Mouse (Mus musculus) midbrain, embryonic 15.5 days (tissue): ENCODE results near the gene Sptbn4. TPM values are rescaled to one million over a fixed set of nuclear protein-coding genes. Genes with fewer than 3 reads are reported as not detected.

Source experiments
- ATAC-seq: fragments of 200-750 bp; cut with Nextera tagmentation; replicated peaks from 2 replicates; pipeline ENCODE4 v1.8.0; 2017; ENCODE audit warnings: moderate TSS enrichment
- H3K27ac ChIP-seq: fragments of 300-500 bp; sonication (generic); 2 replicates; pipeline ENCODE4 v1.5.1; 2015; ENCODE audit warnings: mild to moderate bottlenecking, inconsistent platforms
- H3K27me3 ChIP-seq: fragments of 300-500 bp; sonication (generic); replicated peaks from 2 replicates; pipeline ENCODE4 v1.6.1; 2015; ENCODE audit warnings: inconsistent platforms
- H3K36me3 ChIP-seq: fragments of 300-500 bp; sonication (generic); replicated peaks from 2 replicates; pipeline ENCODE4 v1.6.1; 2015; ENCODE audit warnings: inconsistent platforms
- H3K4me1 ChIP-seq: fragments of 300-500 bp; sonication (generic); 2 replicates; pipeline ENCODE4 v1.6.1; 2015; ENCODE audit warnings: inconsistent platforms
- H3K4me2 ChIP-seq: fragments of 300-500 bp; sonication (generic); 2 replicates; pipeline ENCODE4 v1.6.1; 2015; ENCODE audit warnings: inconsistent platforms, mild to moderate bottlenecking, moderate library complexity
- H3K4me3 ChIP-seq: fragments of 300-500 bp; sonication (generic); 2 replicates; pipeline ENCODE4 v1.5.1; 2015; ENCODE audit warnings: mild to moderate bottlenecking, inconsistent platforms
- H3K9ac ChIP-seq: fragments of 300-500 bp; sonication (generic); 2 replicates; pipeline ENCODE4 v1.6.1; 2015; ENCODE audit warnings: mild to moderate bottlenecking, inconsistent platforms
- H3K9me3 ChIP-seq: fragments of 300-500 bp; sonication (generic); 2 replicates; pipeline ENCODE4 v1.6.1; 2016; ENCODE audit warnings: inconsistent platforms
- WGBS: fragments of 180-500 bp; shearing (Covaris S2); methylation state at CpG from one replicate; pipeline ENCODE4 v1.1.7; 2015; ENCODE audit warnings: mixed read lengths; 5-methylcytosine and 5-hydroxymethylcytosine counted together
- polyA plus RNA-seq: library from polyadenylated mRNA; unstranded; fragments of >200 nt; fragmentation: Nextera tagmentation; extraction: Ambion mirVana; gene quantifications from 2 replicates; pipeline ENCODE4 v1.2.1, GENCODE M21; 2015

The Sptbn4 gene
- polyA plus RNA-seq, 1 experiment from 2014 or later, result 4.4 TPM

DNA sequence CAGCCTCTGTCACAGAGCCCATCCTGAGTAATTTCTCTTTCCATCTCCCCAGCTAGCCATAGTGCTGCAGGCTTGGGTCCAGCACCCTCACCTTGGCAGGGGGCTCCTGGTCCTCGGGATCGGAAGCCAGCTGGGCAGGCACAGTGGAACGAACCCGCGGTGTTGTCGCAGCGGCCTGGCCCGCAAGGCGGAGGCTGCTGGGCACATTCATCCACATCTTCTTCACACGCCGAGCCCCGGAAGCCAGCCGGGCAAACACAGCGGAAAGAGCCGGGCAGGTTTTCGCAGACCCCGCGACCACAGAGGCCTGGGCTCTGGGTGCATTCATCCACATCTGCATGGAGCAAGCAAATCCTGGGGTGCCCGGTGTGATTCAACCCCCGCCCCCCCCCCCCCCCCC, 122.6 kb downstream of the Sptbn4 start:
- ATAC-seq, result no peak
- peaks cover 53% of the 10 kb centered on the region for H3K27me3 ChIP-seq
- 60% methylated on average over 18 of the region's 20 CpGs for WGBS

DNA sequence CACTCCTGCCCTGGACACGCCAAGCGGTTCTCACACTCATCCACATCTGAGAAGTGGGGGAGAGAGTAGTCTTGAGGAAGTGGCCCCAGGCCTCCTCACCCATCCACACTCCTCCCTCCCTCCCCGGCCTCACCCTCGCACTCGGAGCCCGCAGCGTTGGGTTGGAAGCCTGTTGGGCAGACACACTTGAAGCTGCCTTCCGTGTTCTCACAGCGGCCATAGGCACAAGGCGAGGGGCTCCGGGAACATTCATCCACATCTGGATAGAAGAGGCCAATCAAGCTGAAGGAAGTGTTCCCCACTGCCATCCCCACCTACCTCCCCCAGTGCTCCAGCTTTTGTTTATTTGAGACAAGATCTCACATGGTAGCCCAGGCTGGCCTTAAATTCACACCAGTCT, 123.3 kb downstream of the Sptbn4 start:
- Histone ChIP-seq H3K9me3 (no peaks in the 10 kb centered on the region), H3K4me3 (no peak overlapping the region), H3K4me1 (peaks cover 12% of the 10 kb centered on the region), H3K4me2 (no peak overlapping the region), H3K27ac (no peak overlapping the region), H3K27me3 (peaks cover 46% of the 10 kb centered on the region), H3K36me3 (no peaks in the 10 kb centered on the region), H3K9ac (no peak overlapping the region)
- no peak for ATAC-seq
- WGBS, result 93% methylated on average over 11 of the region's 11 CpGs

More for the DNA sequence above, 122.6 kb downstream of the Sptbn4 start:
- H3K9ac ChIP-seq, result no peak overlapping the region
- H3K9me3 ChIP-seq, result no peaks in the 10 kb centered on the region
- no peaks in the 10 kb centered on the region for H3K36me3 ChIP-seq
- H3K4me1 ChIP-seq, result peaks cover 17% of the 10 kb centered on the region
- H3K4me2 ChIP-seq, result 0 out of 2 replicates have a peak overlapping the region, but pooled peaks have one; percentile 8
- no peak overlapping the region for H3K4me3 ChIP-seq
- no peak overlapping the region for H3K27ac ChIP-seq

- H3K4me1 ChIP-seq, result peaks cover 11% of the 10 kb centered on the region
- H3K4me3 ChIP-seq, result no peak overlapping the region
- H3K9me3 ChIP-seq, result no peaks in the 10 kb centered on the region
- no peaks in the 10 kb centered on the region for H3K36me3 ChIP-seq
- no peak for ATAC-seq
- peaks cover 34% of the 10 kb centered on the region for H3K27me3 ChIP-seq
- H3K27ac ChIP-seq, result no peak overlapping the region
- no peak overlapping the region for H3K9ac ChIP-seq
- H3K4me2 ChIP-seq, result no peak overlapping the region
- 83% methylated on average over 5 of the region's 5 CpGs for WGBS
Measured at GRCm38 (mm10) chr7:27323001-27323400, 124.5 kb downstream of the Sptbn4 start.

DNA sequence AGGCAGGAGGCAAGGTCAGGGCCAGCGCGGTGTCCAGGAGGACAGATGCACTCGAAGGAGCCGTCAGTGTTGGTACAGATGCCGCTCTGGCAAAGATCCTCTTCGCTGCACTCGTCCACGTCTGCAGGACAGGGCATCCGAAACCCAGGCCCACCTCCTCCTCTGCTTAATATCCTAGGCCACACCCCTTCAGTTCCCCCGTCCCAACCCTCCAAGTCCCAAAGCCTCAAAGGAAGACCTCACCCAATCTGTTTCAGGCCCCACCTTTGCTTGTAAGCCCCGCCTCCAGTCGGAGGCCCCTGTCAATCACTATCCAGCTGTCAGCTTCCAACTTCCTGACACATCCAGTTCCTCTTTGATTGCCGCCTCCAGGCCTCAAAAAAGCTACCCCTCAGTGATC, 125.2 kb downstream of the Sptbn4 start:
- peaks cover 27% of the 10 kb centered on the region for H3K27me3 ChIP-seq
- ATAC-seq, result no peak
- H3K4me2 ChIP-seq, result no peak overlapping the region
- 25% methylated on average over 13 of the region's 13 CpGs for WGBS
- no peak overlapping the region for H3K9ac ChIP-seq
- no peaks in the 10 kb centered on the region for H3K9me3 ChIP-seq
- H3K36me3 ChIP-seq, result no peaks in the 10 kb centered on the region
- H3K27ac ChIP-seq, result no peak overlapping the region
- H3K4me1 ChIP-seq, result peaks cover 11% of the 10 kb centered on the region
- no peak overlapping the region for H3K4me3 ChIP-seq

GRCm38 (mm10) chr7:27319411-27319810, 128.1 kb downstream of the Sptbn4 start:
- Histone ChIP-seq H3K4me3 (no peak overlapping the region), H3K4me1 (no peaks in the 10 kb centered on the region), H3K9me3 (no peaks in the 10 kb centered on the region), H3K9ac (no peak overlapping the region), H3K4me2 (no peak overlapping the region), H3K36me3 (no peaks in the 10 kb centered on the region), H3K27me3 (peaks cover 1% of the 10 kb centered on the region; the same call in 1 of the 2 replicates), H3K27ac (no peak overlapping the region)
- 91% methylated on average over 22 of the region's 22 CpGs for WGBS
- ATAC-seq, result no peak

GRCm38 (mm10) chr7:27315958-27316357, 131.5 kb downstream of the Sptbn4 start:
- Histone ChIP-seq H3K27me3 (no peaks in the 10 kb centered on the region; the same call in 1 of the 2 replicates), H3K9ac (no peak overlapping the region), H3K36me3 (no peaks in the 10 kb centered on the region), H3K27ac (no peak overlapping the region), H3K4me1 (no peaks in the 10 kb centered on the region), H3K9me3 (0 out of 2 replicates have a peak, but pooled peaks cover 4% of the 10 kb centered on the region), H3K4me2 (no peak overlapping the region), H3K4me3 (no peak overlapping the region)
- 0 out of 2 replicates have a peak, but pooled peaks have one; percentile 33 for ATAC-seq
- WGBS, result 13% methylated on average over 7 of the region's 7 CpGs

GRCm38 (mm10) chr7:27314393-27314792, 133.1 kb downstream of the Sptbn4 start:
- H3K9ac ChIP-seq, result no peak overlapping the region
- no peaks in the 10 kb centered on the region for H3K36me3 ChIP-seq
- H3K9me3 ChIP-seq, result 0 out of 2 replicates have a peak, but pooled peaks cover 4% of the 10 kb centered on the region
- no peaks in the 10 kb centered on the region; the same call in 1 of the 2 replicates for H3K27me3 ChIP-seq
- peaks cover 7% of the 10 kb centered on the region; the same call in 1 of the 2 replicates for H3K4me1 ChIP-seq
- H3K4me3 ChIP-seq, result no peak overlapping the region
- no peak for ATAC-seq
- 94% methylated on average over 3 of the region's 3 CpGs for WGBS
- no peak overlapping the region for H3K27ac ChIP-seq
- no peak overlapping the region for H3K4me2 ChIP-seq

DNA sequence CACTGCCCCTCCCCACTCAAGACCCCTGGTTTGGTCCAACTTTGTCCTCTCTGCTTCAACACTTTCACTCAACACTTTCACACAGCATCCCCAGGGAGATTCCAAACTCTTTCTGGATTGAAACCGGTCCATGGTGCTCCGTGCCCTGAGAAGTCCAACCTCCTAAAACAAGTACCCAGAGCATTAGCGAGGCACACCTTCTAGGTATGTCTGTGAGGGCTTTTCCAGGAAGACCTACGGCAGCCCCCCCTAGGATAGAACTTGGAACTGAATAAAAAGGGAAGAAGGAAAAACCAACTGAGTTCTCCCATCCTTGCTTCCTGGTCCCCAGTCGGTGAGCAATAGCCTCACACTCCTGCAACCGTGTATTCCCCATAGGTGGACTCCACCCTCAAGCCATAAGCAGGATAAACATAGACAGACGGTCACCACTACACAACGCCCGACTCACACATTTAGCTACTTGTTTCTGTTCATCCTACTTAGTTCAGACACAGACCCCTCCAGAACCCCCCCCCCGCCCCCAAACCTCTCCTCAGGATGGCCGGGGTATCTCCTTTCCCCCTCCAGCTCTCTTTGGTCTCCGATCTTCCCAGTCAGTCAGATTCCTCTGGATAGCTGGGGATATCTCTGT, 135.7 kb downstream of the Sptbn4 start:
- Histone ChIP-seq H3K36me3 (no peaks in the 10 kb centered on the region), H3K9me3 (0 out of 2 replicates have a peak, but pooled peaks cover 4% of the 10 kb centered on the region), H3K4me3 (no peak overlapping the region), H3K4me1 (peaks cover 10% of the 10 kb centered on the region; the same call in 1 of the 2 replicates), H3K27ac (no peak overlapping the region), H3K4me2 (no peak overlapping the region), H3K9ac (no peak overlapping the region), H3K27me3 (no peaks in the 10 kb centered on the region; the same call in 1 of the 2 replicates)
- WGBS, result 93% methylated on average over 12 of the region's 12 CpGs
- ATAC-seq, result no peak

DNA sequence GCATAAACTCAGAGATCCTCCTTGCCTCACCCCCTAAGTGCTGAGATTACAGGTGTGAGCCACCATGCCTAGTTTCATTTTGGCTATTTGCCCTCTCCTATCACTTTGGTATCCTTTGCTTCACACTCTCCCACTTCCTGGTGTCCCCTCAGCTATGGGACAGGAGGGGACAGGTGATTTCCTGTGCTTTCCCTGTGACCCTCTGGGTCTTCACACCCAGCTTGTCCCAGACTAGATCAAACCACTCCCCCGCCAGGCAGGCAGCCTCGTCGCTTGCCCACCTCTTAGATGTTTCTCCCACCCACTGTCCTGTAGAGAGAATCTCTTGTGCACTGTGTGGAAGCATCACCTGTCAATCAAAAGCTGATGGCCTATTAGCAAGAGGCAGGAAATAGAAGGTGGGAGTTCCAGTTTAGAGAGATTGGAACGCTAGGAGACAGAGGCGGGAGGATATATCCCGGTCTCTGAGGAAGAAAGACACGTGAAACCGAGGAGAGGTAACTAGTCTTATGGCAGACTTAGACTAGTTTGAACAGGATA, 136.4 kb downstream of the Sptbn4 start:
- 49% methylated on average over 8 of the region's 8 CpGs for WGBS
- 0 out of 2 replicates have a peak, but pooled peaks cover 4% of the 10 kb centered on the region for H3K9me3 ChIP-seq

GRCm38 (mm10) chr7:27310306-27310705, 137.2 kb downstream of the Sptbn4 start:
- 6% methylated on average over 17 of the region's 17 CpGs for WGBS
- Histone ChIP-seq H3K4me1 (peaks cover 10% of the 10 kb centered on the region; the same call in 1 of the 2 replicates), H3K9ac (0 out of 2 replicates have a peak overlapping the region, but pooled peaks have one; percentile 17), H3K36me3 (no peaks in the 10 kb centered on the region), H3K4me3 (peak overlapping the region; percentile 19), H3K27me3 (no peaks in the 10 kb centered on the region; the same call in 1 of the 2 replicates), H3K9me3 (0 out of 2 replicates have a peak, but pooled peaks cover 4% of the 10 kb centered on the region), H3K4me2 (peak overlapping the region; percentile 42), H3K27ac (no peak overlapping the region)
- ATAC-seq, result peak; percentile 55

More for the DNA sequence above, 136.4 kb downstream of the Sptbn4 start:
- Histone ChIP-seq H3K27me3 (no peaks in the 10 kb centered on the region; the same call in 1 of the 2 replicates), H3K27ac (no peak overlapping the region), H3K9ac (no peak overlapping the region), H3K36me3 (no peaks in the 10 kb centered on the region), H3K4me2 (no peak overlapping the region), H3K4me3 (no peak overlapping the region), H3K4me1 (peaks cover 10% of the 10 kb centered on the region; the same call in 1 of the 2 replicates)
- no peak for ATAC-seq

GRCm38 (mm10) chr7:27309832-27310231, 137.7 kb downstream of the Sptbn4 start:
- H3K36me3 ChIP-seq, result no peaks in the 10 kb centered on the region
- H3K4me3 ChIP-seq, result no peak overlapping the region
- no peak for ATAC-seq
- no peak overlapping the region for H3K9ac ChIP-seq
- WGBS, result 68% methylated on average over 3 of the region's 3 CpGs
- H3K27ac ChIP-seq, result no peak overlapping the region
- H3K4me1 ChIP-seq, result peaks cover 10% of the 10 kb centered on the region; the same call in 1 of the 2 replicates
- 0 out of 2 replicates have a peak, but pooled peaks cover 4% of the 10 kb centered on the region for H3K9me3 ChIP-seq
- no peak overlapping the region for H3K4me2 ChIP-seq
- no peaks in the 10 kb centered on the region; the same call in 1 of the 2 replicates for H3K27me3 ChIP-seq

DNA sequence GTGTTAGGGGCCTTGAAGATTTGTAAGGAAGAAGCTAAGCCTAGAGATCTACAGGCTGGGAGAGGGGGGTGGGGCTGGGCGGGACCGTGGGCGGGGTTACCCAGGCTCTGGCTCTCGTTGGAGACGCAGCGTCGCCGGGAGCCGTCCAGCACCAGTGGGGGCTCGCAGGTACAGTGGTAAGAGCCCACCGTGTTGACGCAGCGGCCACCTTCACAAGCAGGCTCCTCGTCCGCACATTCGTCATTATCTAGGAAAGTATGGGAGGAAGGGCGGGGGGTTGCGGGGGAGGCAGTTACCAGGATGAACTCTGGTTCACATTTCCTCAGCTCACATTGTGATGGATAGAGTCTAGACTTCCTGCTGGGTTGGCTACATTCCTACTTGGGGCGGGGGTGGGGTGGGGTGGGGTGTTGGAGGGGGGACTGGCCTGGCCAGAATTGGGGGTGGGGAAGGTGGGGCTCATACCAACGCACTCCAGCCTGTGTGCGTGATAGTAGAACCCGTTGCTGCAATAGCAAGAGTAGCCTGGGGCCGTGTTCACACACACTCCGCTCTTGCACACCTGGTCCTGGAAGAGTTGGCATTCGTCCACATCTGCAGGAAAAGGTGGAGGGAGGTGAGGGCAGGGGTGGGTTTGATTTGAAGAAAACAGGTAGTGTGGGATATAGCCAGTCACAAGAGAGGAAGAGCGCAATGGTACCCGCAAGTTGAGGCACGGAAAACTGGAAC, 138.5 kb downstream of the Sptbn4 start:
- ATAC-seq, result 0 out of 2 replicates have a peak, but pooled peaks have one; percentile 19
- peak overlapping the region; percentile 18; the same call in 1 of the 2 replicates for H3K4me3 ChIP-seq
- 0 out of 2 replicates have a peak, but pooled peaks cover under 1% of the 10 kb centered on the region for H3K9me3 ChIP-seq
- WGBS, result 14% methylated on average over 28 of the region's 28 CpGs
- no peaks in the 10 kb centered on the region for H3K36me3 ChIP-seq
- peaks cover 10% of the 10 kb centered on the region; the same call in 1 of the 2 replicates for H3K4me1 ChIP-seq
- no peaks in the 10 kb centered on the region; the same call in 1 of the 2 replicates for H3K27me3 ChIP-seq
- no peak overlapping the region for H3K9ac ChIP-seq
- peak overlapping the region; percentile 47 for H3K4me2 ChIP-seq
- H3K27ac ChIP-seq, result no peak overlapping the region
